Mouse (Mus musculus): ENCODE measurements around the gene S100a7a.

S100a7a gene

DNA sequence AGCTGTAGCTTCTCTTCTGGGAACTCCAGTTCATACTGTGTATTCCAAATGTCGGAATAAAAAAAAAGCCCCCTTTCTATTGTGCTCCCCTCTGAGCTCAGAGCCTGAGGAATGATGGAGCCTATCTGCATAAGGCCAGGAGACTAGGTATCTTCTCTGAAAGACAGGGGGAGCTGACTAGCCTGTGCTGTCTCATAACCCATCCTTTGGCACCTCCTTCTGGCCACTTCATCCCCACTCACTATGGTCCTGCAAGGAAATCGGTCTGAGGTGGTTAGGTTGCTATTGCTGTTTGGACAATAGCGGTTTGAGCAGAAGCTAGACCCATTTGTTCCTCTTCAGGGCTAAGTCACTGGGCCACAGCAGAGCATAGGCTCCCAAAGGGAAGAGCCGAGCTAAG lies 26.0 kb upstream of the S100a7a start:
- DNase-seq (ENCODE audit: low spot score in 2 of 2) = no peak

DNA sequence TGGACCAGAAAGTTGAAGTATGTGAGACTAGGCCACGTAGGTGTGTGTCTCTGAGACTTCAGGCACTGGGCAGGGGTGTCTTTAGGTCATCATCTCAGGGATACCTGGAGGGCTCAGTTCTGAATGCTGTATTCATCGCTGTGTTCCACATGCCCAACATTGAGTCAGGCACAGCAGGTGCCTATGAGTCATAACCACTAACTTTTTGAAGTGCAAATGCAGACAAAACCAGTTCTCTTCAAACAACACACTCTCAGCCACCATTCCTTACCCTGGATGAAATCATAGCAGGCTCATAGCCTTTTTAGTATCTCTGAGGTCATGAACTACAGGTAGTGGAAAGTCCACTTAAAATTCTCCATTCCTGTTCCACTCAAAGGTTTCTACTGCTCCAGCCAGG lies 24.5 kb upstream of the S100a7a start:
- no peak for DNase-seq (ENCODE audit: low spot score in 2 of 2)

DNA sequence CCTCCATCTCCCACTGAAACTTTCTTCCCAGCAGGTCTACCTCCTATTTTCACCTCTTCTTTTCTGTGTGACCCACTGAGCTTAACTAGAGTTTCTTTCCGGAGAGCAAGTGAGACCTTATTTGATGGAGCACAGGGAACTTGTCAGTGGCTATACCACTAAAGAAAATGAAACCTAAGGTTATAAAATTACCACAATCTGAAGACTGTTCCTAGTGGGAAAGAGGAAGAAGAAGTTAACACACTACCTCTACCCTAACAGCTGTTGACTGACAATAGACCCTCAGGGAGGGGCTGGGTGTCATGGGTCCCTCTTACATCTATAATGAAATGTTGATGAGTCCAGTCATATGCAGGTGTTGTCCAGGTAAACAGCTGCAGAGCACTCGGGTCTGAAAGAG lies 21.8 kb upstream of the S100a7a start:
- DNase-seq (ENCODE audit: low spot score in 2 of 2) = no peak

DNA sequence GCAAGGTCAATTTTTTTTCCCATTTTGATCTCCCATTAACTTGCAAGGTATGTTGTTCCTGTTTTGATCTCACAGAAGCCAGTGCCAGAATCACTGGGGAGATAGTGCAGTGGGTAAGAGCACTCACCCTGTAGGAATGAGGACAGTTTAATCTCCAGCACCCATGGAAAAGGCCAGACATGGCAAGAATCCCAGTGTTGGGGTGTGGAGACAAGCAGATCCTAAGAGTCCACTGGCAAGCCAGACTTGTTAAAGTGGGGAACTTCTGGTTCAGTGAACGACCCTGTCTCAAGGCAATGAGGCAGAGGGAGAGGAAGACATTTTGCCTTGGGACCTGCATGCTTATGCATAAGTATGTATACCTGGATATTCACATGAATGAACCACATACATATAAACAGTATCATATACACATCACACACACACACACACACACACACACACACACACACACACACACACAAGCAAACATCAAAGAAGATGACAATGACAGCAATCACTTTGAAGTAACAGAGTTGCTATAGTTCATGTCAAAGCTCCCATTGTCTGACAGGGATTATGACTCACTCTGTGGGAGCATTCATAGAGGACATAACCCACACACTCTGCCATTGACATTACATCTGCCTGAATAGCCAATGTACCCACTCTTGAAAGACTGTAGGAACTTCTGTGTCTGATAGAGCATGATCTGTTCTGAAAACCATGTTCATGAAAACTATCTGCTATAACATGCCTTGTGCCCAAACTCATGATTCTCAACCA lies 15.1 kb upstream of the S100a7a start:
- DNase-seq (ENCODE audit: low spot score in 2 of 2) = no peak

DNA sequence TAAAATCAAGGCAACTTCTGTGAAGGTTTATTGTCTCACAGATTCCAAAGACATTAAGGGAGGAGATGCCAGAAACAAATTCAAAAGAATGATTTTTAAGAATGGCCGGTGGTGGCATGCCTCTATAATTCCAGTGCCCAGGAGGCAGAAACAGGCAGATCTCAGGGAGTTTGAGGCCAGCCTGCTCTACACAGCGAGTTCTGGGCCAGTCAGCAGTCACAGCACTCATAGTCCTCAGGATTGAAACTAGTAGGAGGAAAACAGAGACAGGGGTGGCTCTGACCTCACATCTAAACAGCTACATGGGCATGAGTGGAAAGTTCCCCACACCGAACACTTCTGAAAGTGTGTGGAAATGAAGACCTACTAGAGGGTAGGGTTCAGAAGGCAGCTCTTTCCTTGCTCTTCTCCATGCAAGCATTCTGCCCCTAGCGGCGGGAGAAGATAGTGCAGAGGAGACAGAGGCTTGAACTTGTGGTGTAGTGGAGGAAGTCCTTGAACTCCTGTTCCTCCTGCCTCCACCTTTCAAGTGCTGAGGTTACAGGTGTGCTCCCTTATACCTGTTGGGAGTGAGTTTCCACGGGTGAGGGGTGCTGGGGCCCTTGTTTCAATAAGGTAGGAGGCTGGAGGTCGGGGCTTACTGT lies 14.2 kb upstream of the S100a7a start:
- no peak for DNase-seq (ENCODE audit: low spot score in 2 of 2)

DNA sequence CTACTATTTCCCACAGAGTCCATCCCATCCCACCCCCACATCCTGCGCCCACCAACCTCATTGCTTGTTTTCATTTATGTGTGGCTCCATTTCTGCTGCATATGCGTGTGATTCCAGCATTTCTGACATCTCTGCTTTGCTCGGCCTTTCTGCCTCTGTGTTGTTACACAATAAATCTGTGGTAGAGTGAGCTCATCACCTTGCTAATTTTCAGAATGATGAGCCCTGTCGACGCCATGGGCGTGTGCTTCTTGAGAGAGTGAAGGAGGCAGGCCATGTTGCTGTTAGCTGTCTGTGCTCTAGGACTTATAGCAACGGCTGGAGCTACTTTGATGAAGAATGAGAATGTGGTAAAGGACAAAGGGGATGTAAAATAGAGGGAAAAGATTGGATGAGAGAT lies 12.8 kb upstream of the S100a7a start:
- no peak for DNase-seq (ENCODE audit: low spot score in 2 of 2)

DNA sequence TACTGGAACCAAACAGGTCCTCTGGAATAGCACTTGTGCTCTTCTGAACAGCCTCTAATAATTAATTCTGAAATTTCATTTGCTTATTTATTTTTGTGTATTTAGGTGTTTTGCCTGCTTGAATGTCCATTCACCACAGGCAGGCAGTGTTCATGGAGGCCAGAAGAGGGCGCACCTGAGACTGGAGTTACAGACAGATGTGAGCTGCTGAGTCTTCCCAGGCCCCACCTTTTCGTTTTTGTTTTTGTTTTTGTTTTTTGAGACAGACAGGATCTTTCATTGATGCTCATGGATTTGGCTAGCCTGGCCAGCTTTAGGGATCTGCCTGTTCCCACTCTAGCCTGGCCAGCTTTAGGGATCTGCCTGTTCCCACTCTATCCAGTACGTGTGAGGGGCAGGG lies 9.6 kb upstream of the S100a7a start:
- peak in 1 of 2 experiments; percentile 23 for DNase-seq (ENCODE audit: low spot score in 2 of 2)

DNA sequence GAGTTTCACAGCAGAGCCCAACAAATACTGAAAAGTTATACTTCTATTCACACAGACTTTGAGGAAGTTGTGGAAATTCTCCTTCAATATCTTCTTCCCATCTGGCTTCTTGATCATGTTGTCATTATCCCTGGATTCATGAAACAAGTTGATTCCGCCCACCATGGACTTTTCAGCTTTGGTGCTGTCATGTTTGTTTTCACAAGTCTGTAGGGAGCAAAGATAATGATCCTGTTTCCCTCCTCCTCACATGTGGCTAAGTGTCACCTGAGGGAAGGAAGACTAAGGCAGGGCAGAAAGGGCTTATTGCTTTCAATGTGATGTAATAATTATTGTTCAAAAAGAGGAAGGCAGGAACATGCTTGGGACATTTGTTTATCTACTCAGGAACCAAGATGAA lies 6.5 kb upstream of the S100a7a start:
- no peak for DNase-seq (ENCODE audit: low spot score in 2 of 2)

DNA sequence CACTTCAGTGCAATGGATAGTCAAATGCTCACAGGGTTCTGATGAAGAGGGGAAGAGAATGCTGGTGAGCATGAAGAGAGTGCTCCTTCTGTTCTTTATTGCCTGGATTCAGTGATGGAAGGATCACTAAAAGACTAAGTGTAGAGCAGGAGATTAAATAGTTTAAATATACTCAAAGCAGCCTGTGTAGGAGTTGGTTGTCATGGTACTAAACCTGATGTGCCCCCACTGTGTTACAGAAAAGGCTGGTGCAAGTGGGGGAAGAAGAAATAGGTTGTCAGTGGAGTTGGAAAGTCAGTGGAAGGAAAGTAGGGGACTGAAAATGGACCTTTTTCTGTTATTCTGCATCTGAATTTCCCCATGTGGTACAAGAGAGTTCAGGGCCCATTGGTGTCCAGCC lies 4.8 kb upstream of the S100a7a start:
- DNase-seq (ENCODE audit: low spot score in 2 of 2) = no peak

DNA sequence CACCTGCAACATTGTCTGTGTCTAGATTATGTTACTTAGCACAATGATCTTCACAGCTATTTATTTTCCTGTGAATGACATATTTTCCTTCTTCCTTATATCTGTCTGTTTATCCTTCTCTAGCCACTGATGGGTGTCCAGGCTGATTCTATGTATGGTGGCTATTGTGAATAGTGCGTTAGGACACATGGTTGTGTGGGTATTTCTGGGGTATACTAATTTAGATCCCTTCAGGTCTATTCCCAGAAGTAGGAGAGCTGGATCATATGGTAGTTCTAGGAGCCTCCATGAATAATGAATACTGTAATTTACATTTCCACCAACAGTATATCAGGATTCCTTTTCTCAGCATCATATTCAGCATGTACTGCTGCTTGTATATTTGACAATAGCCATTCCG lies 4.0 kb upstream of the S100a7a start:
- DNase-seq (ENCODE audit: low spot score in 2 of 2) = no peak

DNA sequence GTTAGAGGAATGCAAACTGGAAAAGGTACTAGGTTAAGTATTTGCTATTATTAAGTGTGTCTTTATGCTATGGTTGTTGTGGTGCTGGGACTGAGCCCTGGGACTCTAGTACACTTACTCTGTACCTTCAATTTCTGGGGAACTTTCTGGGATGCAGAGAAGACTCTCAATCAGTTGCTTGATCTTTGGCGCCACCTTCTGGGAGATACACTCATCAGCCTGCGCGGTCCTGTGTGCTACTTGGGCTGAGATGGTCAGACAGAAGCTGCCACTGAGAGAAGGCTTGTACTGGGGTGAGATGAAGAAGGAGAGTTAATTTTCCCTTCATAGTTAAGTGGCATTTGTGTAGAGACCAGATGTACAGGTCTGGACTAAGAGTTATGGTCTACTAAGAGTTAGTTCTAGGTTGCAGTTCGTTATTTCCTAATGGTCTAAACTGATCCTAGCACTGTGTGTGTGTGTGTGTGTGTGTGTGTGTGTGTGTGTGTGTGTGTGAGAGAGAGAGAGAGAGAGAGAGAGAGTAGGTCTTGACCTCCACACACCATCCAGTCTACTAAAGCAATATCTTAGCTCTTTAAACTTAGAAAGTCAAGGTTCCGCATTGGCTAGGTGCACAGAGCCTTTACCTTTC lies 824 bp upstream of the S100a7a start:
- peak; percentile 20 to 38 for DNase-seq (ENCODE audit: low spot score in 2 of 2)

DNA sequence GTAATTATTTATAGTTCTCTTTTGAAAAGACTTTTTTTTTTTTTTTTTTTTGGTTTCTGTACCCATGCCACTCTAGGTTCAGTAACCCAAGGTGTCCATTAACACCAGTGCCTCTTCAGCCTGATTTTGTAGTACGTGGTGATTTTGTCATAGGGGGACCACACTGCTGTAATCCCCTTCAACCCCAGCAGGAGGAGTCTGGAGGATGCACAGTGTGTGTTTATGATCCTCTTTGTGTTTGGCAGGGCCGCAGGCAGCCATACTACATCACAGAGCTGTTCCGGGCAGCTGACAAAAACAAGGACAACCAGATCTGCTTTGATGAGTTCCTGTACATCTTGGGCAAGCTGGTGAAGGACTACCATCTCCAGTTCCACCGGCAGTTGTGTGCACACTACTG lies 3.6 kb downstream of the S100a7a start:
- no peak for DNase-seq (ENCODE audit: low spot score in 2 of 2)

DNA sequence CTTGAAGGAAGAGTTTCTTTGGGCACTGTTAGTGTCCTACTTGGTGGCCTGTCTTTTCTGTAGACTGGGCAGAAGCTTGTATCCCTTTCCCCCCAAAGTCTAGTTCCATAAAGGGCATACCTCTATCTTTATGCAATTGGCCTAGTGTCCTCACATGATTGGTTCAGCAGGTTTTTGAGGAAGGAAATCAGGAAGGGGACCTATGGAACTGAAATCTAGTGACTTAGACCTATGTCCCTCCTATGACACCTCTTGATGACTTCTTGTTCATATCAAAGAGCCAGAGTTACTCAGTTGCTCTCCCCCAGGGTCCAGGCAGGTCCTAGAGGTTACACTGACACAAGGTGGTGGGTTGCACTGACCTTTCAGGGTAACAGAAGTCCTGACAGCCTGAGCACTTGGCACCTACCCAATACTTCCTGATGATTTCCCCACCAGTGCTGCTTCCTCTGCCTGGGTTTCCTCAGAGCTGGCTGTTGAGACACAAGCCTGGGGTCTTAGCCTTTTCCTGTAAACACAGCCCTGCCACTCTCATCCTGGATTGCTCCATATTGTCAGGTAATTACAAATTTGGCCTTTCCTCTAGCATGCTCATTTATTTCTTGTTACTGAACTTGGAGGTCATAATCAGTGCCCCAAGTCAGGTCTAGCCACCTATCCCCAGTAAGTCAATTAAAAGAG lies 5.7 kb downstream of the S100a7a start:
- DNase-seq (ENCODE audit: low spot score in 2 of 2) = no peak

DNA sequence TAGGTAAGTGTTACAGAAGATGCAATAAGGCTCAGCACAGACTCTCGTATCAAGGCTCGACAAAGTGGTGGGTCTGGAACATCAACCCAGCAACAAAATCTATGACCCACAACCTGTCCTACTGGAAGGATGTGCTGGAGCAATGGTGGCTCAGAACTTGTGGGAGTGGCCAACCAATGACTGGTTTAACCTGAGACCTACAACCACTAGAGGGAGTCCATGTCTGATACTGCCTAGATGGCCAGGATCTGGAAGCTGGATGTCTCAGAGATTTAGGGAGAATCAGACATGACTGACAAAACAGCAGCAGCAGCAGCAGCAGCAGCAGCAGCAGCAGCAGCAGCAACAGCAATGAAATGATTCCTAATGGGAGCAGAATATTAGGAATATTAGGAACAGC lies 10.4 kb downstream of the S100a7a start:
- no peak for DNase-seq (ENCODE audit: low spot score in 2 of 2)

DNA sequence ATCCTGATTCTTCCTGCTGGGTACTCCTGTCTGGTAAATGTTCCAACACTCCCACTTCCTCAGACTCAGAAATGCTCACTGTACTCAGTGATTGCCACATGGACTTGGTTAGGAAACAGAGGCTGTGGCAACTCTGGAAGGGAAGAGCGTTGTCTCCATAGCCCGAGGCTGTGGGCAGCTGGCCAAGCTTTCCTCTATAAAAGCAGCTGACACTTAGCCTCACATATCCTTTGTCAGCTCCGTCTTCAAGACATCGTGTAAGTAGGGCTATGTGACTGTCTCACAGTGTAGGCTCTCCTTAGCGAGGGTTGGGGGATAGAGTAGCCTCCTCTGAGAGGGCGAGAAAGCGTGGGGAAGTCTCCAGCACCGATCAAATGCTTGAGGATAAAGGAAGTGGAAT lies 15.0 kb downstream of the S100a7a start, which contains the start of gene S100a8:
S100a8 (plus strand) TSS at position 133 of the 400 bp plus-strand sequence.
- DNase-seq (ENCODE audit: low spot score in 2 of 2) = no peak

DNA sequence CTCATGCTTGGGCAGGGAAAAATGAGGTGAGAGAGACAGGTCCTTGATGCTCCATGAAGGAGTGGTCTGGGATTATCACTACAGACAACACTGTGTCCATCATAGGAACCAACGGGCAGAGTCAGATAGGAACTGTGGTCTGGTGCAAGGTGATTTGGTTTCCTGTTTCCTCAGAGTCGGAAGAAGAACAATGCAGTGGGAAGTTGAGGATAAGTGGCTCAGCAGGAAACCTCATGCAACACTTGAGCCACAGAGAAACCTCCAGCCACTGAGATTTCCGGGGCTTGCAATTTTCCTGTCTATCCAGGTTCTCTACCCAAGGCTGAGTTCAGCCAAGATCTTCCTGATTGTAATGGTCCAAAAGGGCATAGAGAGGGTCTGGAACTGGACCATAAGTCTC lies 24.8 kb downstream of the S100a7a start:
- DNase-seq (ENCODE audit: low spot score in 2 of 2) = no peak

DNA sequence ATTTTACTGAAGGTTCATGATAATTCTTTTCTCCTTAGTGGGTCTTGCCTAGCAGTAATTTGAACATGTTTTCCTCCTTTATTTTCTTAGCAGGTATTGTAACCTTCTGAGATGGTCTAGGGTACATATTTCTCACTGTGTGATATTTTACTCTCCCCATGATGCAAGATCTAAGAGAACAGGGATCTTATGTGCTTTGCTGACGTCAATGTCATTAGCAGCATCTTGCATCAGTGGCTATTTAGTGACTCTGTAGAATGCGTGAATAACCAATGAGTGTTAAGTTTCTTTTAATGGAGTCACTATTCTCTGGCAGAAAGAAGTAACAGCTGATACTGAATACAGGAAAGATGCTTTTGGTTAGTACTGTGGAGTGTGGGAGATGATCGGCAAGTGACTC lies 30.1 kb downstream of the S100a7a start:
- no peak for DNase-seq (ENCODE audit: low spot score in 2 of 2)

DNA sequence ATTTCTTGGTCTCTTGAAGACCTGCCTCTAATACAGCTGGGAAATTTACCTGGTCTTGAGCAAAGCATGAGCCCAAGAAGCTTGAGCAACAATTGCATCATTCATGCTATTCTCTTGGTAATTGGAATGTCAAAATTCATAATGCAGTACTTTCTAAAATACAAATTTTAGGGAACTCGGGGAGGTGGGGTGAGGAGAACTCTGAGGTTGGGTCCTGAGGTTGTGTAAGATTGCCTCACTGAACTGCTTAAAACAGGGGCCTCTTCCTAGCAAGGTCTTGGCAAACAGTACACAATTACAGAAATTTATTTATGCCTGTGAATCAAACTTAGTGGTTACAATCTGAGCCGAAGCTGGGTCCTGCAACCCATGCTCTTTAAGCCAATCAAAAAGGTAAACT lies 33.0 kb downstream of the S100a7a start:
- DNase-seq (ENCODE audit: low spot score in 2 of 2) = no peak

DNA sequence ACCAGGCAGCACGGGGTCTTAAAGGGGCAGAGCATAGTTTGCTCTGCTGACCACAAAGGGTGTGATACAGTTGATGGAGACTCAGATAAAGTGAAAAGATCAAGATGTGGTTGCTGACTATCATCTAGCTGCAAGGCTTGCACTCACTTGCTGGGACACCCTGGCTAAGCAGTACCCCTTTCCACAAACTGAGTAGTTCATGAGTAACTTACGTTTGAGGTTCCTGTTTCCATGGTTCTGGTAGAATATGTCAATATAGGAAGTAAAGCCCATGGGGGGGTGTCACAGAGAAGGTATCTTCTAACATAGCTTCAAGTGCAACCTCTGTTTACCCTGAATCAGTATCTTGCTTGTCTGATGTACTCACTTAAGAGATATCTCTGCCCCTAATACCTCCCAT lies 39.7 kb downstream of the S100a7a start:
- no peak for DNase-seq (ENCODE audit: low spot score in 2 of 2)

DNA sequence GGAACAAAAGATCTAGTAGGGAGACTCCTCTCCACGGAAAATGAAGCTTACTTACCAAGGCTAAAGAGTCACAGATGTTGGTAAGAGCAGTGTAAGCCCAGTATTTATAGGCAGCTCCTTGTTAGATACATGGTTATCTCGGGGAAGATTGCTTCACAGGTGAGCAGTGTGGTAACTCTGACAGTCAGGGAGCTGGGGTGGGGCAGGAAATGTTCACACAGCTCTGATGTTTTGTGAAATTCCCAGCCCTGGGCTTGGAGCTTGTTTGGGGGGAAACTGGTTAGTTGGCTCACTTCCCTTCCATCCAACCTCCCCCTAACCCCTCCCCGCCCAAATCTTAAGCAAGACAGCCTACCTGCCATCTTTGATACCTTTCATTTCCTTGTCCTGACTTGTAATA lies 41.8 kb downstream of the S100a7a start, which contains the start of gene S100a9:
S100a9 (minus strand) TSS at position 109 of the 400 bp plus-strand sequence.
- DNase-seq (ENCODE audit: low spot score in 2 of 2) = no peak

DNA sequence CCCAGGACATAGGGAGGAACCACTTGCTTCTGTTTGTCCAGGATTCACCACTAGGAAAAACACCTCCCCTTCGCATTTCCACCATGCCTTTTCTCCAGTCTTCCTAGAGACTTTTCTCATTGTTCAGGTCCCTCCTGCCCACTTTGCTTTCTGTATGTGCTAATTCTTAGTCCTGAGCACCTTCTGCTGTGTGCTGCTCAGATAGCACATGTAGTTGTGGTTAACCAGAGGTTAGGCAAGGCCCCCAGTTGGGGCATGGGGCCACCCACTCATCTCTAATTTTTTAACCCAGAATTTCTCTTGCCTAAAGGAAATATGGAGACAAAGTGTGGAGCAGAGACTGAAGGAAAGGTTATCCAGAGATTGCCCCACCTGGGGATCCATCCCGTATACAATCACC lies 48.4 kb downstream of the S100a7a start:
- no peak for DNase-seq (ENCODE audit: low spot score in 2 of 2)
